Mouse (Mus musculus) thymus, postnatal 36 days (tissue): ENCODE measurements around the gene Tbc1d13.

Experiments used
- DNase-seq, 2 experiments: peaks; one replicate each; pipeline ENCODE4 v3.0.0; 2022; ENCODE audit warnings: mixed read lengths in 2 of 2

Tbc1d13 gene

DNA sequence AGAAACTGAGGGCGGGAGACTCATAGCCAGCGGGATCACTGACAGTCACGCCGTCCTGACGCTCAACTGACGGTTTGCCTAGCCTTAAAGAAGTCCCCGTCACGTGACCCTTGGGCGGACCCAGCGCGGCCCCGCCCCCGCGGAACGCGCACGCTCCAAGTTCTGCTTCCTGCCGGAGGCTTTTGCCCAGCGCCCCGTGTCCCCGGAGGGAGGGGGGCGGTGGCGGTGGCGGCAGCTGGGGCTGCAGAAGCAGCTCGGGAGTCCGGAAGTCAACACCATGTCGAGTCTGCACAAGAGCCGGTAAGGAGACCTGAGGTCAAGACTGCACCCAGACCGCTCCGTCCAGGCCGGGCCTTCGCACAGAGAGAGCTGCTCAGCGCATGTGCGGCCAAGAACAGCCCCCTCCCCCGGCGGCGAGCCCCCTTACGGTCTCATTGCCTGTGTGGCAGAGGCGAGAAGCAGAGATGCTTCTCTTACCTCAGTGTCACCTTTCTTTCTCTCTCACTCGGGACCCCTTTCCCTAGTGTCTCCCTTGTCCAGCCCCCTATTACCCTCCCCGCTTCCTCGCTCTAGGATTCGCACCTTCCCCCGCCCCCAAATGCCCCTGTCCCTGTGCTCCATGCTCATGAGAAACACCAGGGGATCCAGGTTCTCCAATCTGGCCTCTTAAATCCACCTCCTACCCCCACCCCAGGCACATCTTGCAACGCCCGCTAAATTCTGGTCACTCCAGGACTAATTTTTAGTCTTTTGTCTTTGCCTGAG, at the start of gene Tbc1d13:
TSS of gene Tbc1d13 (plus strand) at position 134 of the 765 bp plus-strand sequence.
- DNase-seq = peak; percentile 99

DNA sequence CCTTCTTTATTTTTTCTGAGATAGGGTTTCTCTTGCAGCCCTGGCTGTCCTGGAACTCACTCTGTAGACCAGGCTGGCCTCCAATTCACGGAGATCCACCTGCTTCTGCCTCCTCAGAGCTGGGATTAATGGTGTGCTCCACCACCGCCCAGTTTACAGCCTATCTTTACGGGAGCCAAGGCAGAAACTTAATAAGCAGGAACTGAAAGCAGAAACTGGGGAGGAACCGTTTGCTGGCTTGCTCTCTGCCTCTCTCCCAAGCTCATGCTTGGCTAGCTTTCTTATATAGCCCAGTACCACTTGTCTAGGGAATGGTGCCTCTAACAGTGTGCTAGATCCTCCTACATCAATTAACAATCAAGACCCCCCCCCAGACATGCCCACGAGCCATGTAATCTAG, 49.4 kb upstream of the Tbc1d13 start:
- DNase-seq = no peak

GRCm38 (mm10) chr2:30084632-30085031, 48.9 kb upstream of the Tbc1d13 start:
- no peak for DNase-seq

DNA sequence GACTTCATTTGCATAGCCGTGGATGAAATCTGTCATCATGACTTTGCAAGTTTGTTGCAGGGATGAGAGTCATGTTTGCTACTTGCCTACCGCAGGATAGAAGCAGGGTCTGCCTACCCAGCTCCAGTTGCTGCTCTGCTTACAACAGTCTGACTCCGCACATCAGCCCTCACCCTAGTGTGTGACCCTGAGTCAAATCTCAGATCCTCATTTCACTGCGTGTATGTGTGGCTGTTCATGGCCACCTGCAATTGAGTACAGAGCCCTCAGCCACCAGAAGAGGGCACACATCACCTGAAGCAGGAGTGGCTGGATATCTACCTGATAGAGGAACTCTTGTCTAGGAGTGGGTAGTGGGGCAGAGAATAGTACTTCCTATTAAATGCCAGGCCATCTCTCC, 46.2 kb upstream of the Tbc1d13 start:
- DNase-seq = no peak

- DNase-seq = no peak
Measured at GRCm38 (mm10) chr2:30091521-30091920, 42.0 kb upstream of the Tbc1d13 start.

DNA sequence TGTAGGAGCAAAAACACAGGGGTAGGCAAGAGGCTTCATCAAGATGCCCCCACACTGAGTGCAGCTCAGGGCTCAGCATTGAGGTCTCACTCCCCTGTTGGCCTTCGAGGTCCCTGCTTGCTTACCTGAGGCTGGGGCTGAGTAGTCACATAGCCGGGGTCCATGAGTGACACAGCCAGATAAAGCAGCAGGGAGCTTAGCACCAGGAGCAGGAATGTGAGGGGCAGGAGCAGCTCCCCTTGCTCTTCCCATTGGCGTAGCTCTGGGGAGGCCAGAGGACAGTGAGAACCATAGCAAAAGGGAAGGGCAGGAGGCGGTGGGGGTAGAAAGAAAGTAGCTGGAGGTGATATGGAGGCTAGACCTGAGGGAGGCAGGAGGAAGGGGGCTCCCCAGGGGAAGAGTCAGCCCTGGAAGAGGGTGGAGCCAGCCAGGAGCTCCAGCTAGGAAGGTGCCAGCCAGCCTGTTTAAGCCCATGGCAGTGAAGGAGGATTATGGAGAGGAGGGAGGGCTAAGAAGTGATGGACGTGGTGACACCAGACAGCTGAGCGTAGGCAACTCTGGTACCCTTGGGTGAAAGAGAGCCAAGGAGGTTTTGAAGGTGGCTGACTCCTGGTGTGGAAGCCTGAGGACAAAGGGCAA, 41.1 kb upstream of the Tbc1d13 start:
- no peak for DNase-seq

- peak; percentile 97 to 100 for DNase-seq
Measured at GRCm38 (mm10) chr2:30093471-30094207, 39.9 kb upstream of the Tbc1d13 start, which contains the start of gene Zdhhc12. Gene Zdhhc12, minus strand, starts transcription at chr2:30093648.

DNA sequence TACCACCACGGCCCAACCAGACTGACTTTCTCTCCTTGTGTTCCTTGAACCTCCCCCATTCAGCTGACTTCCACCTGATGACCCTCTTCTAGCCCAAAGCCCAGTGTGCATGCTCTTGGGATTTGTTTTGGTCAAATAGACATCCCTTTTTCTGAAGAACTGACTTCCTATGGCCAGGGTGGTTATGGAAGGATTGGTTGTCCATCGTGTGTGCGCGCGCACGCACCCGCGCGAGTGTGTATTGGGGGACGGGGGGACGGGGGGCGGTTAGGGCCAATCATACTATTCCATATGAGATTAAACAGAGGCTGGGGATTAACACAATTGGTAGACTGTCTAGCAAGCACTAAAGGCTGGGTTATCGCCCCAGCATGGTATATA, 39.3 kb upstream of the Tbc1d13 start:
- no peak for DNase-seq

DNA sequence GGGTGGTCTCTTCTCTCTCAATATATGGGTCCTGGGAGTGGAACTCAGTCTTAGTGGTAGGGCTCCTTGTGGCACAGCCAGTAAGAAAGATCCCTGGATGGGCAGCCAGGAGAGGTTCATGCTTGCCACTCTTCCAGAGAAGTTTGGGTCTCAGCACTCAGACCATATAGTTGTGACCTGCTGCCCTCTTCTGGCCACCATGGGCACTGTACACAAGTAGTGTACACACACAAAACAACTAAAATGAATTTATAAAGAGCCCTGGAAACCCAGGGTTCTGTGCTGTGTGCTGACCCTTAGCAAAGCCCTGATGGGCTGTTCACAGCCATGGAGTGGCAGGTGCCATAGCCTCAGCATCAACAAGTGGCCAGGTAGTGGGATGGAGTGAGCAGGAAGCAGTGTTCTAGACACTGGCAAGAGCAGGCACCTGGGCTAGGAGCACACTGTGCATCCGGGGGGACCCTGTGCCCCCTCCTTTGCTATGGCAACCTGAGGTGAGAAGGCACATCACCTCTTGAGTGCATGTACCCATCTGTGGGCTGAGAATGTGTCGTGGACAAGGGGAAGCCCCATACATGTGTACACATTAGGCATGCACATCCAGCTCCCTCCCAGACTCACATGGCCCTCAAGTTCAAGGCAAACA, 37.5 kb upstream of the Tbc1d13 start:
- DNase-seq = peak; percentile 53 to 59

GRCm38 (mm10) chr2:30100214-30100613, 33.3 kb upstream of the Tbc1d13 start:
- no peak for DNase-seq

DNA sequence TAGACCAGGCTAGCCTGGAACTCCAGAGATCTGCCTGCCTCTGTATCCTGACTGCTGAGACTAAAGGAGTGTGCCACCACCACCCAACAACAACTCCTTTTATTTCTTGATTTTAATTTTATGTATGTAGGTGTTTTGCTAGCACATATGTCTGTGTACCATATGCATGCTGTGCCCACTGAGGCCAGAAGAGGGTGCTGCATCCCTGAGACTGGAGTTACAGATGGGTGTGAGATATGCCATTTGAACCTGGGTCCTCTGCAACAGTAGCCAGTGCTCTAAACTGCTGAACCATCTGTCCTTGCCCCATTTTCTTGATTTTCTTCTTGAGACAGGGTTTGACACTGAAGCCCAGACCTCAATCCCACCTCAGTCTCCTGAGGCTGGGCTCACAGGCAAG, 27.2 kb upstream of the Tbc1d13 start:
- peak; percentile 68 to 72 for DNase-seq

DNA sequence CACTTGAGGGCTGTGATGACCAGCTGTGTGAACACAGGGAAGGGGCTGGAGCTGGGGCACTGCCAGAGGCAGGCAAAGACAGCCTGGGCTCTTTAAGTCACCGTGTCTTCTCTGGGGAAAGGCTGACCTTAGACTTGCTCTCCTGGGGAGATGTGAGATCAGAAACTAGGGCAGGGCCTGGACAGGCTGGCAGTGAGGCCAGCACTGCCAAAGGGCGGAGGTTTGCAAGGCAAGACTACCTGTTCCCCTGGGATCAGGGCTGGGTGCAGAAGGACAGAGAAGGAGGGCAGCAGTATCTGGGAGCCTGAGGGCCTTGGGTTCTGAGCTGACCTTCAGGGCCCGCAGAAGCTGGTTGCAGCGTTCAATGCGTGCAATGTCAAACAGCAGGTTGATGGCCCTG, 25.9 kb upstream of the Tbc1d13 start:
- DNase-seq = no peak

DNA sequence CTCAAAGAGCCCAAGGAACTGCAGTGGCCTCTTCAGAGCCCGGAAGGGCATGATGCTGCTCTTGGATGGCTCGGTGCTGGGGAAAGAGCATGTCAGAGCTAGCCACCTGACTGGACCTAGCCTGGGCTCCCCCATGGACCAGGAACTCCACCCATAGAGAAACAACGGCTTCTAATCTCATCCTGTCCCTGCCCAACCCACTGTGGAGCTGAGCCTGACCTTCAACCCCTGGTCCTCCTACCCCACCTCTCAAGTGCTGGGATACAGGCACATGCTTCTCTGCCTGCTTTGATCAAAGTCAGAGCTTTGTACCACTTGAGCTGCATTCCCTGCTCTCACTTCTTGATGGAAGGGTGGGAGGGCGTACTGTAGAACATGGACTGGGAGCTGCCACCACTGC, 25.3 kb upstream of the Tbc1d13 start:
- DNase-seq = no peak

GRCm38 (mm10) chr2:30111500-30111899, 22.0 kb upstream of the Tbc1d13 start:
- no peak for DNase-seq

DNA sequence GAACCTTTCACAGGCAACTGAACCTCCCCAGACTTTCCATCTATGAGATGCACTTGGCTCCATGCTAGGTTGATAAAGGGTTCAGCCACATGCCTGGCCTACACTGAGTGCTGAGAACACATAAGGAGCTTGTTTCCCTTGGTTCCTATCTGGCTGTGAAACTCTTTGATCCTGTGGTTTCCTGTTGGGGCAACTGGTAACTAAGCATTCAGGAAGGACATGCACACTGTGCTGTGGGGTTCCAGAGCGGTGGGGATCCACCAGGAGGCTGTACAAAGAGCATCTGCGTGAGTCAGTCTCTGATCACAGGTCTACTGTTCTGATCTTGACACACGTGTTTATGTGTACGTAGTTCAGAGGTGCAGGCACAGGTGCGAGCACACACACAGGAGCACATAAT, 21.0 kb upstream of the Tbc1d13 start:
- no peak for DNase-seq

GRCm38 (mm10) chr2:30119641-30120051, 13.9 kb upstream of the Tbc1d13 start:
- peak; percentile 65 to 78 for DNase-seq

- no peak for DNase-seq
Measured at GRCm38 (mm10) chr2:30120269-30120668, 13.3 kb upstream of the Tbc1d13 start.

DNA sequence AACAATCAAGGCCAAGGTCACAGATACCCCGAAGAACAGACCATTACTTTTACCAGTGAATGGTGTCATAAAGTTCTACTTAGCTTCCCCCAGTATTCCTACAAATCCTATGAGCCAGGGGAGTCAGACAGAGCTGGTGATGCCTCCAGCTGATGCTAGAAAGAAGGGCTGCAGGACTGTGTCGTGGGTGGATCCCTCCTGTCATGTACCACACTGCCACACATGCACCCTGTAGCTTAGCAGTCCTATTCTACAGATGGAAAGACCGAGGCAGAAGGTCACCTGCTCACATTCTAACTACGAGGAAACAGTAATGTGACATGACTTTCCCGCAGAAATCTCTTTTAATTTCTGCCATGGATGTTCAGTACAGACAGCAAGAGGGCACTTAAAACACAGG, 10.8 kb upstream of the Tbc1d13 start:
- no peak for DNase-seq

DNA sequence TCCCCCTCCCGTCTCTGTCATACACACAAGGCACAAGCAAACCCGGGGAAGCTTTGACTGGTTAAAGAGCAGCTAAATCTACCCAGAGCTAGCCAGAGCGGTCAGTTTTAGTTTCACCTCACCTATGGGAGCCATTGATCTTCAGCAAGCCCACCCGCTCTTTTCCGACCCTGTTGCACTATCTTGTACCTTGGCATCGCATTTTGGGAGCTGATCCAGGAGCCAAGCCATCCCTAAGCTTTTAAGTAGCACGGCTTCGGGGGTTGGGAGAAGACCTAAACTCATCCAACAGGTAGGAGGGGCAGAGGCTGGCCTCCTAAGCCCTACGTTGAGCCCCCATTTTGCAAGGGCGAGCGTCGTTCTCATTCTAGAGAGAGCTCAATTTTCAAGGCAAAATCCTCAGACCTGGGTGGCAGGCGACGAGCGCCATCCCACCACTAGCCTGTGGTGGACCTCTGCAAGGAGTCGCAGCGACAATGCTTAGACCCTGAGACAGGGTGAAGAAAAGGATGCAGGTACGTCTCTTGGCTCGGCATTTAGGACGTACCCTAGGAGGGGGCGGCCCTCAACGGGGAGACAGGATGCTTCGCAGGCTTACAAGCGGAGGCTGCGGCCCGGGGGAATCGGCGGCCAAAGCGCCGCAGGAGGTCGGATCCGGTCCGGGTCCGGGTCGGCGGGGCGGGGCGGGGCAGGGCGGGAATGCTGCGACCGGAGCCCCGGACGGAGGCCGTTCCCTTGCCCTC, 9.6 kb upstream of the Tbc1d13 start:
- no peak for DNase-seq

GRCm38 (mm10) chr2:30124472-30125274, 8.9 kb upstream of the Tbc1d13 start, which contains the start of gene Zer1:
Gene Zer1, minus strand, starts transcription at chr2:30124585.
- DNase-seq = peak; percentile 92 to 93

- no peak for DNase-seq
Measured at GRCm38 (mm10) chr2:30128789-30129188, 4.8 kb upstream of the Tbc1d13 start.

DNA sequence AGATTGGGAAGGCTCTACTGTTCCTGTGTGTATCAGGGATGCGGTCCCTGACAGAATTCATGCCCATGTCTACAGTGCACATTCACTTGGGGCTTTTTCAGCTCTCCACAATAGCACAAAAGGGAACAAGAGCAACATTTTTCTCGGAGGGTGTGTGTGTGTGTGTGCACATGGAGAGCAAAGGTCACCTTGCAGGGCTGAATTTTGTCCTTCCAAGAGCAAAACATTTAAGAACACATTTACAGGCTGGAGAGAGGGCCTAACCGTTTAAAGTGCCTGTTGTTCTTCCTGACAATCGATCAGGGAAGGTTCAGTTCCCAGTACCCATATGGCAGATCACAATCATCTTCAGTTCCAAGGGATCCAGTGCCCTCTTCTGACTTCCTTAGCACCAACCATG, 3.4 kb upstream of the Tbc1d13 start:
- DNase-seq = no peak
